Mouse (Mus musculus): Measurements from ENCODE around the gene Mpp3. TPM values are rescaled to one million over a fixed set of nuclear protein-coding genes. Genes with fewer than 3 reads are reported as not detected.

Gene Mpp3
- polyA plus RNA-seq, 1 experiment from 2014 or later: 3.2 TPM

DNA sequence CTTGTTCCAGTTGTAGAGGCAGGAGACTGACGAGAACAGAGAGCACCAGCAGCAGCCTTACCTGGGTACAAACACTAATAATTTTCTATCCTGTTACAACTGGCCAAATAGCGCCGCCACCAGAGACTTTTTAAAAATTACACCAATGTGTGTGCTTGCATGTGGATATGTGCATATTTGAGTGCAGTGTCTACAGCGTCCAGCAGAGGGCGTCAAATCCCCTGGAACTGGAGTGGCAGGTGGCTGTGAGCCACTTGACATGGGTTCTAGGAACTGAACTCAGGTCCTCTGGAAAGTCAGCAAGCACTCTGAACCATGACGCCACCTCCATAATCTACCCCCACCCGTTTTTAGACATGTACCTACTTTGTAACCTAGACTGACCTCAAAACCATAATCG lies 24.0 kb downstream of the Mpp3 start:
- Histone ChIP-seq H3K4me3 (ENCODE audit: low read depth, low read length) (no peak overlapping the region), H3K36me3 (ENCODE audit: control insufficient read depth, insufficient read depth, low read length) (no peaks in the 10 kb centered on the region), H3K4me1 (replicated peaks; ENCODE audit: control insufficient read depth, insufficient read depth, low read length) (no peaks in the 10 kb centered on the region), H3K9ac (ENCODE audit: low read depth, low read length) (no peak overlapping the region), H3K4me2 (no peak overlapping the region), H3K27ac (ENCODE audit: low read depth, low read length) (no peak overlapping the region), H3K9me3 (ENCODE audit: control insufficient read depth, low read length) (no peaks in the 10 kb centered on the region), H3K27me3 (replicated peaks; ENCODE audit: control insufficient read depth, insufficient read depth, low read length) (no peaks in the 10 kb centered on the region)
- no peak for DNase-seq (ENCODE audit: low spot score)
- no peak for ATAC-seq (replicated peaks; ENCODE audit: low FRiP score)
- WGBS: 83% methylated on average over 8 of the region's 8 CpGs

DNA sequence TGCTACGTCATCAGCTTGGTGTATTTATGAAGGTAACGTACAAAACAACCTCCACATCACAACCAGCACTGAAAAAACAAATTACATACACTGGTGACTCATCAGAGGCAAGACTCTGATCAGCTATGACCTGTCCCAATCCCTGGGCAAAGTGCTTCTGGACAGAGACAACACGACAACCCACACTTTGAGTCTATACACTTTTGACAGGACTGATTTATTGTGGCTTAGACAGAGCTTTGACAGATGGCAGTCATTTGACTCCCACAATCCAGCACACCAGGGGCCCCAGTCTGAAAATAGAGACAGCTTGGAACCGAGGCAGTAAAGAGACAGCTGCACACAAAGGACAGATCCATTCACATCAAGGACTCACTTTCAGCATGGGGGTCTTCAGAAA lies 28.8 kb downstream of the Mpp3 start:
- no peak overlapping the region for H3K4me2 ChIP-seq
- WGBS: 64% methylated on average over 4 of the region's 4 CpGs
- H3K4me1 ChIP-seq (replicated peaks; ENCODE audit: control insufficient read depth, insufficient read depth, low read length): no peaks in the 10 kb centered on the region
- no peak overlapping the region for H3K4me3 ChIP-seq (ENCODE audit: low read depth, low read length)
- H3K27me3 ChIP-seq (replicated peaks; ENCODE audit: control insufficient read depth, insufficient read depth, low read length): no peaks in the 10 kb centered on the region
- no peaks in the 10 kb centered on the region for H3K36me3 ChIP-seq (ENCODE audit: control insufficient read depth, insufficient read depth, low read length)
- no peak overlapping the region for H3K27ac ChIP-seq (ENCODE audit: low read depth, low read length)
- DNase-seq (ENCODE audit: low spot score): no peak
- no peaks in the 10 kb centered on the region for H3K9me3 ChIP-seq (ENCODE audit: control insufficient read depth, low read length)
- no peak overlapping the region for H3K9ac ChIP-seq (ENCODE audit: low read depth, low read length)
- no peak for ATAC-seq (replicated peaks; ENCODE audit: low FRiP score)

DNA sequence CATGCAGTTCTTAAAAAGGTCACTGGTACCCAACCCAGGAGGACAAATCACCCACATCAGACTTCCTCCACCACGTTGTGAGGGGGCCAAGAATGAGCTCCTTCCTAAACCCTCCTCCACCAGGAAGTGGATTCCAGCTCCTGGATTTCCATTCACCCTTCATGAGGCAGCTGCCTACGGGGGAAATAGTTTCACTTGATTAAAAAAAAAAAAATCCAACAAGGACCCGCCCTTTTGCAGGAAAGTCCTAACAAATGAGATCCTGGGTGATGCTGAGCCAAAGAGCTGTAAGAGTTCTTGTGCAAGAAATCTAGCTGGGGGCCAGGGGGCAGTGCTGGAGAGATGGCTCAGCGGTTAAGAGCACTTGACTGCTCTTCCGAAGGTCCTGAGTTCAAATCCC lies 30.0 kb downstream of the Mpp3 start:
- no peak overlapping the region for H3K9ac ChIP-seq (ENCODE audit: low read depth, low read length)
- H3K36me3 ChIP-seq (ENCODE audit: control insufficient read depth, insufficient read depth, low read length): no peaks in the 10 kb centered on the region
- no peak for DNase-seq (ENCODE audit: low spot score)
- H3K4me1 ChIP-seq (replicated peaks; ENCODE audit: control insufficient read depth, insufficient read depth, low read length): peaks cover 8% of the 10 kb centered on the region; the same call in 1 of the 2 replicates
- H3K9me3 ChIP-seq (ENCODE audit: control insufficient read depth, low read length): no peaks in the 10 kb centered on the region
- H3K27me3 ChIP-seq (replicated peaks; ENCODE audit: control insufficient read depth, insufficient read depth, low read length): no peaks in the 10 kb centered on the region
- H3K4me2 ChIP-seq: no peak overlapping the region
- 49% methylated on average over 5 of the region's 5 CpGs for WGBS
- no peak overlapping the region for H3K4me3 ChIP-seq (ENCODE audit: low read depth, low read length)
- ATAC-seq (replicated peaks; ENCODE audit: low FRiP score): no peak
- no peak overlapping the region for H3K27ac ChIP-seq (ENCODE audit: low read depth, low read length)

DNA sequence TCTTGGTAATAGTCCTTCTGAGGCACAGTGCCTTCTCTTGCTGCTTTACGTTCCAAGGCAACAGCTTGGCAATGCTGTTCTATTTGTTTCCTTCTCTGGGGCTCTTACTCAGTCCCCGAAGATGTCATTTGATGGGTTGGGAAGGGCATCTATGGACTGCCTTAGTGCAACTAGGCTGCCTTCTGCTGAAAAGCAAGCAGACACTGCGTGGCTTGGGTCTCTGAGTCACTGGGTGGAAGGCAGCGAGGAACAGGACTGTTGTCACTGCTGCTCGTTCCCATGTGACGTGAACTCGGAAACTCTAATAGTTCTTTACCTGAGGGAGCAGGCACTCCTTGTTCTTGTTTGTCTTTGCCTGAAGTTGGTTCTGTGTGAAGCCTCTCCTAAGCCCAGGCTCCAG lies 32.3 kb downstream of the Mpp3 start:
- H3K27ac ChIP-seq (ENCODE audit: low read depth, low read length): no peak overlapping the region
- 85% methylated on average over 7 of the region's 7 CpGs for WGBS

DNA sequence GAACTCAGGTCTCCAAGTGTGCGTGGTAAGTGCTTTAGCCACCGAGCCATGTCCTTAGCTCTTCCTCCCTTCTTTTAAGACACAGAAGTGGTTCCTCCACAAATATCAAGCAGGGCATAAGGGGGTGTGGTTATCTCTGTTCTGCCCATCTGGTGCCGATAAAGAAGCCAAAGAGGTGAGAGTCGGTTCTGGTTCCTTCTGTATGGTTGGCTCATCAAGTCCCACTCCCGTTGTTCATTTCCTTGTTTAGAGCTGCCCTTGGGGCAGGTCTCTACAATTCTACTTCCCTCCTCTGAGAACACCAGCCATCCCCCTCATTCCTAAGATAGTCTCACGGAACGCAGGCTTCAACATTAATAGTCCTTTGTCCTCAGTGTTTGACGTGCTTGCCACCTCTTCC lies 34.2 kb downstream of the Mpp3 start:
- Histone ChIP-seq H3K9me3 (ENCODE audit: control insufficient read depth, low read length) (no peaks in the 10 kb centered on the region), H3K4me2 (peak overlapping the region; percentile 32), H3K27me3 (replicated peaks; ENCODE audit: control insufficient read depth, insufficient read depth, low read length) (no peaks in the 10 kb centered on the region), H3K36me3 (ENCODE audit: control insufficient read depth, insufficient read depth, low read length) (no peaks in the 10 kb centered on the region), H3K4me1 (replicated peaks; ENCODE audit: control insufficient read depth, insufficient read depth, low read length) (peaks cover 8% of the 10 kb centered on the region; the same call in 1 of the 2 replicates), H3K27ac (ENCODE audit: low read depth, low read length) (no peak overlapping the region), H3K9ac (ENCODE audit: low read depth, low read length) (no peak overlapping the region), H3K4me3 (ENCODE audit: low read depth, low read length) (no peak overlapping the region)
- WGBS: 45% methylated on average over 8 of the region's 8 CpGs
- no peak for DNase-seq (ENCODE audit: low spot score)
- ATAC-seq (replicated peaks; ENCODE audit: low FRiP score): peak; percentile 86

More for the DNA sequence above, 32.3 kb downstream of the Mpp3 start:
- no peak overlapping the region for H3K9ac ChIP-seq (ENCODE audit: low read depth, low read length)
- H3K4me2 ChIP-seq: no peak overlapping the region
- no peaks in the 10 kb centered on the region for H3K36me3 ChIP-seq (ENCODE audit: control insufficient read depth, insufficient read depth, low read length)
- no peak for DNase-seq (ENCODE audit: low spot score)
- H3K4me3 ChIP-seq (ENCODE audit: low read depth, low read length): no peak overlapping the region
- peaks cover 8% of the 10 kb centered on the region; the same call in 1 of the 2 replicates for H3K4me1 ChIP-seq (replicated peaks; ENCODE audit: control insufficient read depth, insufficient read depth, low read length)
- no peaks in the 10 kb centered on the region for H3K9me3 ChIP-seq (ENCODE audit: control insufficient read depth, low read length)
- no peak for ATAC-seq (replicated peaks; ENCODE audit: low FRiP score)
- H3K27me3 ChIP-seq (replicated peaks; ENCODE audit: control insufficient read depth, insufficient read depth, low read length): no peaks in the 10 kb centered on the region

DNA sequence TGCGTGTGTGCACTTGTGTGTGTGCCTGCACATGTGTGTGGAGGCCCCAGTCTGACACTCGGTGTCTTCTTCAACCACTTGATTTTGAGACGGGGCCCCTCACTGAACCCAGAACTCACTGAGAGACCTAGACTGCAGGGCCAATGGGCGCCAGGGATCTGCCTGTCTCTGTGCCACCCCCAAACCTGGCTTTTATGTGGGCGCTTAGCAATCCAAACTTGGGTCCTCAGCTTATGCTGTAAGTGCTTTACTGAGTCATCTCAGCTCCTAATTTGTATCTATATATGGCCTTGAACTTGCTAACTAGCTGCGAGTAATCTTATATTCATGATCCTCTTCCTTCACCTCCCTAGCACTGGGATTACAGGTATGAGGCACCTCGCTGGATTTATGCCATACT lies 35.9 kb downstream of the Mpp3 start:
- Histone ChIP-seq H3K36me3 (ENCODE audit: control insufficient read depth, insufficient read depth, low read length) (no peaks in the 10 kb centered on the region), H3K4me3 (ENCODE audit: low read depth, low read length) (no peak overlapping the region), H3K27ac (ENCODE audit: low read depth, low read length) (no peak overlapping the region), H3K9me3 (ENCODE audit: control insufficient read depth, low read length) (no peaks in the 10 kb centered on the region), H3K27me3 (replicated peaks; ENCODE audit: control insufficient read depth, insufficient read depth, low read length) (no peaks in the 10 kb centered on the region), H3K4me1 (replicated peaks; ENCODE audit: control insufficient read depth, insufficient read depth, low read length) (peaks cover 8% of the 10 kb centered on the region; the same call in 1 of the 2 replicates), H3K4me2 (no peak overlapping the region), H3K9ac (ENCODE audit: low read depth, low read length) (no peak overlapping the region)
- DNase-seq (ENCODE audit: low spot score): no peak
- WGBS: 83% methylated on average over 7 of the region's 7 CpGs
- ATAC-seq (replicated peaks; ENCODE audit: low FRiP score): no peak

DNA sequence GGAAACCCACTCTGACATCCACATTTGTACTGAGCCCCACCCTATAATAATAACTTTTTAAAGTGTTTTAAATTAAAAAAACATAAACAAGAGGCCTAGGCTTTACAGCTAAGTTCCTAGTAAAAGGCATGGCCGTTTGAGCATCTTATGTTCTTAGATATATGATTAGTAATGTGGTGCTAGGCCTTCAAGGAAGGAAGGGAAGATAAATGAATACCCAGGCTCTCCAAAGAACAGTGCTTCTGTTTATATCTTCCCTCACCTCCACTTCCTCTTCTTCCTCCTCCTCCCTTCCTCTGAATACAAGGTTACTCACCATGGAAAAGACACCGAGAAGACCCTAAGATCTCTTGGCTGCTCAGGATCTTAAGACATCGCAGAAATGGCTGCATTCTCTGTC lies 36.4 kb downstream of the Mpp3 start:
- DNase-seq (ENCODE audit: low spot score): no peak
- ATAC-seq (replicated peaks; ENCODE audit: low FRiP score): no peak
- Histone ChIP-seq H3K9me3 (ENCODE audit: control insufficient read depth, low read length) (no peaks in the 10 kb centered on the region), H3K4me1 (replicated peaks; ENCODE audit: control insufficient read depth, insufficient read depth, low read length) (peaks cover 8% of the 10 kb centered on the region; the same call in 1 of the 2 replicates), H3K4me2 (no peak overlapping the region), H3K9ac (ENCODE audit: low read depth, low read length) (no peak overlapping the region), H3K4me3 (ENCODE audit: low read depth, low read length) (no peak overlapping the region), H3K36me3 (ENCODE audit: control insufficient read depth, insufficient read depth, low read length) (no peaks in the 10 kb centered on the region), H3K27me3 (replicated peaks; ENCODE audit: control insufficient read depth, insufficient read depth, low read length) (0 out of 2 replicates have a peak, but pooled peaks cover 1% of the 10 kb centered on the region), H3K27ac (ENCODE audit: low read depth, low read length) (no peak overlapping the region)
- WGBS: 49% methylated on average over 3 of the region's 3 CpGs

DNA sequence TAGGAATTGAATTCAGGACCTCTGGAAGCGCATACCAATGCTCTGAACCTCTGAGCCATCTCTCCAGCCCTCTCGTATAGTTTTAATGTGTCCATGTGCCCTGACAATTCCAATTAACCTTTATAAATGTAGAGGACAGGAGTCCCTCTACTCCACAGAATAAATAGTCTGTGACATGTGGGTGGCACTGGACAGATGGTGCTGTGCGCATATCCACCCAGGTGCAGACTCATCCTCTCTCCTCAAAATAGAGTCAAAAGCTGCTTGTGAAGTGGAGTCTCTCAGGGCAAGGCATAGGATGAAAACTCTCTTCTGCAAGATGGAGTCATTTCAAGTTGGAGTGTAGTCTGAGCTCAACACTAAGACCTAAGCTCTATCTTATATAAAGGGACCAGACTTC lies 38.0 kb downstream of the Mpp3 start:
- Histone ChIP-seq H3K4me2 (no peak overlapping the region), H3K4me3 (ENCODE audit: low read depth, low read length) (no peak overlapping the region), H3K9me3 (ENCODE audit: control insufficient read depth, low read length) (no peaks in the 10 kb centered on the region), H3K36me3 (ENCODE audit: control insufficient read depth, insufficient read depth, low read length) (no peaks in the 10 kb centered on the region), H3K4me1 (replicated peaks; ENCODE audit: control insufficient read depth, insufficient read depth, low read length) (peaks cover 11% of the 10 kb centered on the region), H3K9ac (ENCODE audit: low read depth, low read length) (no peak overlapping the region), H3K27ac (ENCODE audit: low read depth, low read length) (no peak overlapping the region), H3K27me3 (replicated peaks; ENCODE audit: control insufficient read depth, insufficient read depth, low read length) (peaks cover 7% of the 10 kb centered on the region; the same call in 1 of the 2 replicates)
- WGBS: 91% methylated on average over 3 of the region's 3 CpGs
- ATAC-seq (replicated peaks; ENCODE audit: low FRiP score) (no peak), DNase-seq (ENCODE audit: low spot score) (no peak)

DNA sequence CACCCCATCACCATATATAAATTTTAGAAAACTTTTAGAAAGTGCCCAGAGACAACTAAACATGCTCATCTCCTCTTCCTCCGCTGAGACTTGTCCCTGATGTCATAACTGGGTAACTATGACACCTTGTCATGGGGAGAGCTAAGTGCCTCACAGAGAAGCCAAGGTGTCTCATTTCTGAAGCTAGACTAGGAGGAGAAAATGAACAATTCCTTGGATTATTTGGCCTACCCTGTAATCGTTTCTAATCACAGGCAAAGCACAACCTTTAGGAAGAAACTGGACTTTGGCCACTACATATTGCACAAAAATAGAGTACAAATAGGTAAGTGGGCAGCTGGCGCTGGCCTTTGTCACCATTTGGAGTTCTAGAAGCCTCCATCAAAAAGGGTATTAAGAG lies 41.3 kb downstream of the Mpp3 start, which contains the start of gene Dusp3:
Gene Dusp3 (minus strand): TSS at position 101 of the 400 bp plus-strand sequence.
- Histone ChIP-seq H3K4me2 (peak within 1 kb of the TSS; percentile 13; the same call in 1 of the 2 replicates), H3K9ac (ENCODE audit: low read depth, low read length) (no peak within 1 kb of the TSS), H3K4me3 (ENCODE audit: low read depth, low read length) (no peak within 1 kb of the TSS), H3K36me3 (ENCODE audit: control insufficient read depth, insufficient read depth, low read length) (no peaks in the 10 kb centered on the region), H3K27ac (ENCODE audit: low read depth, low read length) (no peak within 1 kb of the TSS), H3K9me3 (ENCODE audit: control insufficient read depth, low read length) (no peaks in the 10 kb centered on the region), H3K4me1 (replicated peaks; ENCODE audit: control insufficient read depth, insufficient read depth, low read length) (peaks cover 14% of the 10 kb centered on the region), H3K27me3 (replicated peaks; ENCODE audit: control insufficient read depth, insufficient read depth, low read length) (peaks cover 7% of the 10 kb centered on the region; the same call in 1 of the 2 replicates)
- WGBS: 74% methylated on average over 3 of the region's 3 CpGs
- DNase-seq (ENCODE audit: low spot score) (no peak), ATAC-seq (replicated peaks; ENCODE audit: low FRiP score) (no peak)

Data from liver, embryonic 11.5 days (tissue).